Mouse (Mus musculus): ENCODE data around the gene Zfand3. TPM values are rescaled to one million over a fixed set of nuclear protein-coding genes. Genes with fewer than 3 reads are reported as not detected.

Zfand3 gene
- polyA plus RNA-seq, 1 experiment = 158 TPM

DNA sequence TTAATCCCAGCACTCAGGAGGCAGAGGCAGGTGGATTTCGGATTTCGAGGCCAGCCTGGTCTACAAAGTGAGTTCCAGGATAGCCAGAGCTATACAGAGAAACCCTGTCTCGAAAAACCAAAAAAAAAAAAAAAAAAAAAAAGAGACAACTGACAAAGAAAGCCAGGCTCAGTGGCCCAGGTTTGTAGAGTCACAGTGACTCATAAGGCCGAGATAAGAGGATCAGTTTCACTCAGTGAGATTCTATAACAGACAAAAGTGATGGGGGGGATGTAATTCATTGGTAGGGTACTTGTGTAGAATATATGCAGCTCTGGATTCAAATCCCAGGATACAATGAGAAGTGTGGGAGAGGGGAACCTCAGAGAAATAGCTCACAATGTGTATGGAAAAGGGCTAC is 10.1 kb upstream of the Zfand3 start:
- Histone ChIP-seq H3K27ac (ENCODE audit: insufficient read depth, low read length) (no peak overlapping the region), H3K4me3 (ENCODE audit: insufficient read depth, low read length) (no peak overlapping the region), H3K4me1 (ENCODE audit: control insufficient read depth, insufficient read depth, low read length) (no peaks in the 10 kb centered on the region; the same call in 1 of the 2 replicates)
- TF ChIP-seq POLR2A (IDR thresholded peaks at IDR 0.05; ENCODE audit: low read depth, low read length) (no peak), CTCF (IDR thresholded peaks at IDR 0.05; ENCODE audit: borderline replicate concordance, insufficient read depth, low read length) (no peak)

DNA sequence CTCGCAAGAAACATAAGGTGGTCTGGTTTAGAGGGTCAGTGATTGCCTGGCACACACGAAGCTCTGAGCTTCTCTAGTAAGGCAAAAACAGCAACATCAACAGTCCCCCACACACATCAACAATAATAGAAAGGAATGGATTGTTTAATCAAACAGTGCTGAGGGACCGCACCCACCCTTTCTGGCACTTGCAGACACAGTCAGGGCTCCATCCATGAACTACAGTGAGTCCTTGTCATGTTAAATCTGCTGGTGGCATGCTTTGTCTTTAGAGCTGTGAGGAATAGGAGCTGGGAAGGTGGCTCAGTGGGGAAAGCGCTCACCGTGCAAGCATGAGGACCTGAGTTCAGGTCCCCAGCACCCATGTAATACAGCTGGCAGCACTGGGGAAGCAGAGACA is 8.5 kb upstream of the Zfand3 start:
- no peak overlapping the region for H3K4me3 ChIP-seq (ENCODE audit: insufficient read depth, low read length)
- H3K4me1 ChIP-seq (ENCODE audit: control insufficient read depth, insufficient read depth, low read length) = no peaks in the 10 kb centered on the region; the same call in 1 of the 2 replicates
- no peak overlapping the region for H3K27ac ChIP-seq (ENCODE audit: insufficient read depth, low read length)
- no peak for TF ChIP-seq POLR2A (IDR thresholded peaks at IDR 0.05; ENCODE audit: low read depth, low read length)
- TF ChIP-seq CTCF (IDR thresholded peaks at IDR 0.05; ENCODE audit: borderline replicate concordance, insufficient read depth, low read length) = no peak

DNA sequence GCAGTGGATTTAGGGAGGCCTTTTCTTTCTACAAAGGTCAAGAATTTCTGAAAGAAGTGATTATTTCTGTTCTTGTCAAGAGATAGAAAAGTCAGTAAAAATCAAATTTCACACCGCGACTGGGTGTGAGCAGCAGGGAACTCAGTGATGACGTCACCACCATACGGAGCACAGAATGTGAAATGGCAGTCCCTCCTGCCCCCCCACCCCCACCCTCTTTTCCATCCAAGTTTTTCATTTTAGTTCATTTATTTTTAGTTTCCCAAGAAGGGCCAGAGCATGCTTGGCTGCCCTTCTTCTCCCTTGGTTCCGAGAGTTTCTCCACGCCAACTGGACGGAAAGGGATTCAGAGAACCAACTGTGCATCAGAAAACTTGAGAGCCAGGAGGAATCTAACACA is 6.8 kb upstream of the Zfand3 start:
- Histone ChIP-seq H3K27ac (ENCODE audit: insufficient read depth, low read length) (no peak overlapping the region), H3K4me1 (ENCODE audit: control insufficient read depth, insufficient read depth, low read length) (no peaks in the 10 kb centered on the region; the same call in 1 of the 2 replicates), H3K4me3 (ENCODE audit: insufficient read depth, low read length) (no peak overlapping the region)
- TF ChIP-seq CTCF (IDR thresholded peaks at IDR 0.05; ENCODE audit: borderline replicate concordance, insufficient read depth, low read length) (no peak), POLR2A (IDR thresholded peaks at IDR 0.05; ENCODE audit: low read depth, low read length) (no peak)

DNA sequence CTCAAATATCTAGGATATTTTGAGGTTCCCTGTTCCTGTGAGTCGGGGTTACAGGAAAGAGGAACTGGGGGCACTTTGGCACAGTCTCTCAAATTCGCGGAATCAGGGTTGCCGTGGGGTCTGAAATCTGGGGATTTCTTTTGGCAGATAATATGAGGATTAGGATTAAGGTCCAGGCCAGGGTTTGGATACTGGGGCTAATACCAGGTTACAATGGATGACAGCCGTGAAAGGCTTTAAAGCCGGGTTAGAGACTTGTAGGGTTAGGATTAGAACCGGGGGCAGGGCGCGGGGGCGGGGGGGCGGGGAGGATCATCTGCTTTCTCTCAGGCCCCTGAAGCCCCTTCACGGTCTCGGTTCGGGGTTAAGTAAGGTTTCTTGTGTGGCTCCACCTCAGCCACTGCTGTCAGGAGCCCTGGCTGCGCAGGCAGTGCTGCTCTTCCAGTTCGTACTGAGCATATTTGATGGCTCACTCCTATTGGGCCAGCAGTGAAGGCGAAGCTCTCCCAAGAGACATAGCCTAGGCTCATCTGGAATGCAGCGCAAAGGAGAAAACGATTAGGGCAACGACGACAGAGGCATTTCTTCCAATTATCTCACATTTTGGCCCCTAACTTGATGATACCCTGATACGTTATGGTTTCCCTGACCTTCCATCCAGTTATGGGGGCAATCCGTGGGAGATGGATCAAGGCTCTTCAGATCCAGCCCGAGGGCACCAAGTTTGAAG is 5.8 kb upstream of the Zfand3 start:
- Histone ChIP-seq H3K4me1 (ENCODE audit: control insufficient read depth, insufficient read depth, low read length) (no peaks in the 10 kb centered on the region; the same call in 1 of the 2 replicates), H3K4me3 (ENCODE audit: insufficient read depth, low read length) (no peak overlapping the region), H3K27ac (ENCODE audit: insufficient read depth, low read length) (no peak overlapping the region)
- TF ChIP-seq CTCF (IDR thresholded peaks at IDR 0.05; ENCODE audit: borderline replicate concordance, insufficient read depth, low read length) = no peak
- TF ChIP-seq POLR2A (IDR thresholded peaks at IDR 0.05; ENCODE audit: low read depth, low read length) = no peak

DNA sequence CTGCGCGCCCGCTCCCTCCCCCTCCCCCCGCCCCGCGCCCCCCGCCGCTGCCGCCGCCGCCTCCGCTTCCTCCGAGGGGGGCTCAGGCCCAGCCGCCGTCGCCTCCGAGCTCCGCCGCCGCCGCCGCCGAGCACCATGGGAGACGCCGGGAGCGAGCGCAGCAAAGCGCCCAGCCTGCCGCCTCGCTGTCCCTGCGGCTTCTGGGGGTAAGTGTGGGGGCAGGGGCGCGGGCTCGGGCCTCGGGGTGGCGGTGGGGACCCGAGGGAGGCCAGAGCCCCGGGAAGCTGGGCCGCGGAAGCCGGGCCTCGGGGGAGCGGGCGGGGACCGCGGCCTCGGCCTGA is 540 bp downstream of the Zfand3 start:
- H3K4me1 ChIP-seq (ENCODE audit: control insufficient read depth, insufficient read depth, low read length) = peaks cover 14% of the 10 kb centered on the region
- peak overlapping the region; percentile 75 for H3K4me3 ChIP-seq (ENCODE audit: insufficient read depth, low read length)
- 0 out of 2 replicates have a peak overlapping the region, but pooled peaks have one; percentile 50 for H3K27ac ChIP-seq (ENCODE audit: insufficient read depth, low read length)
- no peak for TF ChIP-seq CTCF (IDR thresholded peaks at IDR 0.05; ENCODE audit: borderline replicate concordance, insufficient read depth, low read length)
- TF ChIP-seq POLR2A (IDR thresholded peaks at IDR 0.05; ENCODE audit: low read depth, low read length) = no peak

DNA sequence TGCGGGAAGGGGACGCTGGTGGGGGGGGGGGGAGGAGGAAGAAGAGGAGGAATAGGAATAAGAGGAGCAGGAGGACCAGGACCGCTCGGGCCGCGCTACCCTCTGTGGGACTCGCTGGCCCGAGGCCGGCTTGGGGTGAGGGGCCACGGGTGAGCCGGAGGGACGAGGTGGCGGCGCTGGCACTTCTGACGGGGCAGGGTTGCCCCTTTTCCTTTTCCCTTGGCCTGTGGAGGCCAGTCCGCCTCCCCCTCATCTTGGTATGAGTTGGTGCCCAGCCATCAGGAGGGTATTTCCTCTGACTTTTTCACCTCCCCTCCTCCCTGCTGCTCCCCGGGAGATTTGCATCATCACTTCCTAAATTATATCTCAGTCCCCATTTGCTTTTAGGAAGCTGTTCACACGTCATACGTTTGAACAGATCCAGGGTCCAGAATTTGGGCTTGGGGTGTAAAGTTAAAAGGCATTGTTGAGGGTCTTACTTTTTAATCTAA is 963 bp downstream of the Zfand3 start:
- Histone ChIP-seq H3K4me3 (ENCODE audit: insufficient read depth, low read length) (peak overlapping the region; percentile 75), H3K27ac (ENCODE audit: insufficient read depth, low read length) (peak overlapping the region; percentile 50), H3K4me1 (ENCODE audit: control insufficient read depth, insufficient read depth, low read length) (peaks cover 14% of the 10 kb centered on the region)
- TF ChIP-seq CTCF (IDR thresholded peaks at IDR 0.05; ENCODE audit: borderline replicate concordance, insufficient read depth, low read length) (no peak), POLR2A (IDR thresholded peaks at IDR 0.05; ENCODE audit: low read depth, low read length) (0 out of 2 replicates have a peak, but pooled peaks have one; percentile 28)

DNA sequence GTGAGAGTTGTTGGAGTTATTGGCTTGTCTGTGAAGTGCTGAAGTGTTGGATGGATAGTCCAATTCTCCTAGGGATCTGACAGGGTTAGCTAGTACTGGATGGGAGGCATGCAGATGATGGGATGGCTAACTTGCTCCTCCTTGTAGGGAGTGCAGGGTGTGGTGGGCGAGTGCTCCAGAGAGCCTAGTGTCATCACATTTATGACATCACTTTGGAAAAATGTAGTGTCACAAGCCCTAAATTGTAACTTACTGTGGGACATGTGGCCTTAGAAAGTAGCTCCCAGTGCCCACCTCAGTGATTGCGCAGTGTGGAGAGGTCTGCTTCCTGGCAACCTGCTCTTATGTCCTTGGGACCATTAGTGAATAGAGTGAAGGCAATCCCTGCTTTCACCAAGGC is 2.3 kb downstream of the Zfand3 start:
- Histone ChIP-seq H3K4me1 (ENCODE audit: control insufficient read depth, insufficient read depth, low read length) (peaks cover 14% of the 10 kb centered on the region), H3K27ac (ENCODE audit: insufficient read depth, low read length) (no peak overlapping the region), H3K4me3 (ENCODE audit: insufficient read depth, low read length) (peak overlapping the region; percentile 24; the same call in 1 of the 2 replicates)

DNA sequence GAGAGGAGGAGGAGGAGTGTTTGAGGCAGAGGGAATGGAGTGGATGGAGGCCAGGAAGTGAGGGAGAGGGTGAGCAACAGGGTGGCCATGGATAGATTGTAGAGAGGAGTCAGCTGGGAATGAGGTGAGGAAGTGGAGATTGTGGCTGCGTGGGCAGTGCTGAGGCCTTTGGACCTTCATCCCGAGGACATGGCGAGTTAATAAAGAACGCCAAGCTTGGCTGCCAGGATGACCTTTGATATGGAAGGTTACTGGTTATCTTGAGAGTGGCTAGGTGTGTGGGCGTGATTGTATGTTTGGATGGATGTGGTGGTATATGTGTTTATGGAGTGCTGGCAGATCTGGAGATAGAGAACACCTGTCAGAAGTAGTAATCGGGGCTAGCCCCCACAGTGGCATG is 3.4 kb downstream of the Zfand3 start:
- Histone ChIP-seq H3K27ac (ENCODE audit: insufficient read depth, low read length) (peak overlapping the region; percentile 16; the same call in 1 of the 2 replicates), H3K4me3 (ENCODE audit: insufficient read depth, low read length) (no peak overlapping the region), H3K4me1 (ENCODE audit: control insufficient read depth, insufficient read depth, low read length) (peaks cover 14% of the 10 kb centered on the region)
- no peak for TF ChIP-seq POLR2A (IDR thresholded peaks at IDR 0.05; ENCODE audit: low read depth, low read length)
- no peak for TF ChIP-seq CTCF (IDR thresholded peaks at IDR 0.05; ENCODE audit: borderline replicate concordance, insufficient read depth, low read length)

More for the DNA sequence above, 2.3 kb downstream of the Zfand3 start:
- no peak for TF ChIP-seq CTCF (IDR thresholded peaks at IDR 0.05; ENCODE audit: borderline replicate concordance, insufficient read depth, low read length)

DNA sequence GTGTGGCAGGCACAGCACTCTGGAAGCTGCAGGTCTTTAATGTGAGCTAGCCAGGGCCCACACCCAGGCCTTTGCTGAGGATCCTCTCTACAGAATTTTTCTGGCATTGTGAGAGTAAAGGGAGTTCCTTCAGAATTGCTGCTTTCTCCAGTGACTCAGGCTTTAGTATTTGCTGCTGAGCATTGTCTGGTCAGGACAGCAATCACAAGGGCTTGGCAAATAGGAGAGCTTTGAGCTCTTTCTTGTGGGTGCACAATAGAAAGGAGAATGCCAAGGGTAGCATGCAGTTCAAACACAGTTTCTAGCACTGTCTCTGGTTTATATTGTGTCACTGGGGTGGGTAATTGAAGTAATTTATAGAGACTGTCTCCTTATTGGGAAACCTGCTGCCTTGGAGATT is 3.9 kb downstream of the Zfand3 start:
- TF ChIP-seq POLR2A (IDR thresholded peaks at IDR 0.05; ENCODE audit: low read depth, low read length) = no peak
- no peak for TF ChIP-seq CTCF (IDR thresholded peaks at IDR 0.05; ENCODE audit: borderline replicate concordance, insufficient read depth, low read length)
- peaks cover 14% of the 10 kb centered on the region for H3K4me1 ChIP-seq (ENCODE audit: control insufficient read depth, insufficient read depth, low read length)
- no peak overlapping the region for H3K4me3 ChIP-seq (ENCODE audit: insufficient read depth, low read length)
- peak overlapping the region; percentile 16; the same call in 1 of the 2 replicates for H3K27ac ChIP-seq (ENCODE audit: insufficient read depth, low read length)

DNA sequence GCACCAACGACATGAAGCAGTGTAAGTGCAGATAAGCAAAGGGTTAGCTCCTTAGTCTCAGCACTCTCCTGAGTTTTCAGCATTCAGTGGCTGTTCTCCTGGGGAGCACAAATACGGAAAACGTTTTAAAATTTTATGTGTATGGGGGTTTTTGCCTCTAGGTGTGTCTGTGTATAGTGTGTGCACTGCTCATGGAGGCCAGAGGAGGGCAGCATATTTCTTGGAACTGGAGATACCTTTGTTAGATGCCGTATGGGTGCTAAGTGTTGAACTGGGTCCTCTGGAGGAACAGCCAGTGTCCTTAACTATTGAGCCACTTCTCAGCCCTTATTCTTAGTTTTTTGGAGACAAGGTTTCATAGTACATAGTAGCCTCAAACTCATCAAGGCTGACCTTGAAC is 10.1 kb downstream of the Zfand3 start:
- no peak overlapping the region for H3K4me3 ChIP-seq (ENCODE audit: insufficient read depth, low read length)
- H3K4me1 ChIP-seq (ENCODE audit: control insufficient read depth, insufficient read depth, low read length) = no peaks in the 10 kb centered on the region
- H3K27ac ChIP-seq (ENCODE audit: insufficient read depth, low read length) = no peak overlapping the region
- no peak for TF ChIP-seq POLR2A (IDR thresholded peaks at IDR 0.05; ENCODE audit: low read depth, low read length)
- TF ChIP-seq CTCF (IDR thresholded peaks at IDR 0.05; ENCODE audit: borderline replicate concordance, insufficient read depth, low read length) = no peak
